ENCODE assay signal across 16 mouse cellular contexts in the genomic region with DNA sequence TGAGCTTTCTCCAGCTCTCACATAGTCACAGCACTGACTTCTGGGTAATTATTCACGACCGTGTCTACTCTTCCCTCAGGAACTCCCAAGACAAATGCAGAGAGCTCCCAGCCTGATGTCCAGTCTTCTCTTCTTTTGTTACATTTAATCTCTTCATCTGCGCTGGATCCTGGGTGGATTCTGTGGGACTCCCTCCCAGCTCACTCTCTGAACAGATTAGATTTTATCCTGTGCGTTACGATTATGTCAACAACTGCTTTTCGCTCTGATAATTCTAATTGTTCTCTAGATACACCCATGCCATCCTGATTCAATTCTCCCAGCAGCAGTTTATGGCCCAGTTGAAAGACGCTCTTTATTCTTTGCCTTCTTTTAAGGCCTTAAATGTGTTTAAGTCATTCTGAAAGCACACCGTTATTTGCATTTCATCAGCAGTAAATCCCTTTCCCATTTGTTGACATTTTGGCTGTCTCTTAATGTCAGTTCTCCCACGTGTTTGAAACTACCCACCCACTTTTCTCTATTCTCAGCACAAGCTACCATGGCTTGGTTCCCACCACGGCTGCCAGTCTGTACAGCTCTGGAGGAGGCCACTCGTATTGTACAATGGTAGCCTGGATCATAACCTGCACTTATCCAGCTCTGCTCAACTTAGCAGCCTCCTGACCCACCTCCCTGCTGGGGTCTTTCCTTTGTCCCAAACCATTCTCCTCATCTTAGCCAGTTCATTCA.
"Had no signal": no experiment of that assay in that cellular context is flagged by ENCODE, and none has a peak within 500 bp of the region (broad histone marks: within the 10 kb centered on the region; RNA-seq: fewer than 3 reads in every experiment).

No protein-coding gene starts in this region.

- H3K9me3 ChIP-seq: kidney, embryonic 15.5 days; limb, embryonic 15.5 days; liver, embryonic 12.5 days; neural tube, embryonic 12.5 days had no signal

- H3K27me3 ChIP-seq: kidney, embryonic 15.5 days; limb, embryonic 15.5 days; liver, embryonic 12.5 days had no signal

- H3K27ac ChIP-seq: kidney, embryonic 15.5 days; limb, embryonic 15.5 days; liver, embryonic 12.5 days; neural tube, embryonic 12.5 days; stomach, postnatal 0 days had no signal

- ATAC-seq: intestine, embryonic 16.5 days; liver, embryonic 12.5 days had no signal

- H3K9ac ChIP-seq: kidney, embryonic 15.5 days; limb, embryonic 15.5 days; liver, embryonic 12.5 days; lung, embryonic 14.5 days; neural tube, embryonic 12.5 days had no signal

- H3K4me2 ChIP-seq: kidney, embryonic 15.5 days; limb, embryonic 15.5 days; liver, embryonic 12.5 days; lung, embryonic 14.5 days; neural tube, embryonic 12.5 days had no signal

- H3K4me3 ChIP-seq: kidney, embryonic 15.5 days; limb, embryonic 15.5 days; liver, embryonic 12.5 days; myocyte; neural tube, embryonic 12.5 days had no signal

- H3K36me3 ChIP-seq: kidney, embryonic 15.5 days; limb, embryonic 15.5 days; liver, embryonic 12.5 days; neural tube, embryonic 12.5 days had no signal

- DNase-seq: kidney, adult 2 months; kidney, postnatal 14 days; lung, embryonic 14.5 days; lung, postnatal 10 days; lung, postnatal 4 days; right cerebral cortex, adult 18-20 months; right cerebral cortex, postnatal 25 days; thymus, adult 18-20 months; thymus, postnatal 14 days had no signal

- H3K4me1 ChIP-seq: kidney, embryonic 15.5 days; limb, embryonic 15.5 days; liver, embryonic 12.5 days had no signal
